Mouse (Mus musculus) kidney, adult 11 months (tissue): ENCODE results near the gene Tnrc18.
"Not testable (repeated sequence)": the region's sequence is repeated elsewhere in the genome, so short reads cannot be mapped to it uniquely, and the experiment has no call there.

Experiments used
- DNase-seq: peaks from one replicate; pipeline ENCODE4 v3.0.0; 2022

Tnrc18 gene

GRCm38 (mm10) chr5:142817524-142818434, at the start of gene Tnrc18:
TSS of gene Tnrc18 (minus strand) at chr5:142817662.
- DNase-seq = peak; percentile 99

GRCm38 (mm10) chr5:142857763-142858229, 40.3 kb upstream of the Tnrc18 start:
- no peak for DNase-seq

GRCm38 (mm10) chr5:142856408-142856807, 38.9 kb upstream of the Tnrc18 start:
- no peak for DNase-seq

GRCm38 (mm10) chr5:142854877-142855276, 37.4 kb upstream of the Tnrc18 start:
- peak; percentile 34 for DNase-seq

GRCm38 (mm10) chr5:142853585-142853984, 36.1 kb upstream of the Tnrc18 start:
- DNase-seq = no peak

- DNase-seq = no peak
Measured at GRCm38 (mm10) chr5:142851681-142852049, 34.2 kb upstream of the Tnrc18 start.

- DNase-seq = peak; percentile 26
Measured at GRCm38 (mm10) chr5:142850916-142851680, 33.6 kb upstream of the Tnrc18 start.

GRCm38 (mm10) chr5:142850476-142850875, 33.0 kb upstream of the Tnrc18 start:
- DNase-seq = no peak

GRCm38 (mm10) chr5:142848911-142849310, 31.4 kb upstream of the Tnrc18 start:
- no peak for DNase-seq

GRCm38 (mm10) chr5:142848149-142848548, 30.7 kb upstream of the Tnrc18 start:
- DNase-seq = no peak

GRCm38 (mm10) chr5:142844467-142844866, 27.0 kb upstream of the Tnrc18 start:
- DNase-seq = no peak

- DNase-seq = peak; percentile 19
Measured at GRCm38 (mm10) chr5:142842137-142842642, 24.7 kb upstream of the Tnrc18 start.

GRCm38 (mm10) chr5:142841372-142842136, 24.1 kb upstream of the Tnrc18 start:
- DNase-seq = no peak

- DNase-seq = not testable (repeated sequence)
Measured at GRCm38 (mm10) chr5:142837427-142837826, 20.0 kb upstream of the Tnrc18 start.

GRCm38 (mm10) chr5:142836891-142837290, 19.4 kb upstream of the Tnrc18 start:
- no peak for DNase-seq

GRCm38 (mm10) chr5:142833646-142834438, 16.4 kb upstream of the Tnrc18 start:
- no peak for DNase-seq

- DNase-seq = peak; percentile 25
Measured at GRCm38 (mm10) chr5:142826131-142826530, 8.7 kb upstream of the Tnrc18 start.

GRCm38 (mm10) chr5:142825665-142826064, 8.2 kb upstream of the Tnrc18 start:
- peak; percentile 87 for DNase-seq

- peak; percentile 28 for DNase-seq
Measured at GRCm38 (mm10) chr5:142824091-142824490, 6.6 kb upstream of the Tnrc18 start.

GRCm38 (mm10) chr5:142823096-142824062, 5.9 kb upstream of the Tnrc18 start:
- DNase-seq = peak; percentile 94
